Mouse (Mus musculus) MEL (cell line): ENCODE results near the gene Adprm. TPM values are rescaled to one million over a fixed set of nuclear protein-coding genes. Genes with fewer than 3 reads are reported as not detected.

Experiments used
- DNase-seq: peaks from one replicate; pipeline ENCODE4 v3.0.0; 2011; ENCODE audit warnings: low read depth, low spot score
- H3K27ac ChIP-seq: 2 replicates; pipeline ENCODE4 v1.5.1; 2012; ENCODE audit warnings: low read depth, mild to moderate bottlenecking, control low read depth, low read length, moderate library complexity; ENCODE audit not compliant: control insufficient read depth
- H3K27me3 ChIP-seq, 2 experiments: fragments of 150-350 bp in 1 of 2; sonication (generic) in 1 of 2; 2 replicates each; pipeline ENCODE4 v1.6.1; 2012; ENCODE audit warnings: low read length in 2 of 2, mild to moderate bottlenecking in 2 of 2, improper control_type of control experiment in 1 of 2, moderate library complexity in 1 of 2; ENCODE audit not compliant: insufficient read depth in 2 of 2, control insufficient read depth in 1 of 2
- H3K36me3 ChIP-seq, 2 experiments: 2 replicates each; pipeline ENCODE4 v1.6.1; 2012 to 2014; ENCODE audit warnings: low read length in 2 of 2, improper control_type of control experiment in 1 of 2, inconsistent platforms in 1 of 2, mild to moderate bottlenecking in 1 of 2; ENCODE audit not compliant: insufficient read depth in 2 of 2, control insufficient read depth in 1 of 2
- H3K4me1 ChIP-seq, 2 experiments: fragments of 150-350 bp in 1 of 2; sonication (generic) in 1 of 2; 2 replicates each; pipeline ENCODE4 v1.6.1; 2012; ENCODE audit warnings: low read length in 2 of 2, improper control_type of control experiment in 1 of 2, mild to moderate bottlenecking in 1 of 2; ENCODE audit not compliant: insufficient read depth in 2 of 2, control insufficient read depth in 1 of 2
- H3K4me3 ChIP-seq, 2 experiments: fragments of 150-350 bp in 1 of 2; sonication (generic) in 1 of 2; 2 replicates each; pipeline ENCODE4 v1.5.1; 2012; ENCODE audit warnings: low read depth in 2 of 2, low read length in 2 of 2, mild to moderate bottlenecking in 2 of 2, moderate library complexity in 2 of 2, control low read depth in 1 of 2, improper control_type of control experiment in 1 of 2; ENCODE audit not compliant: control insufficient read depth in 1 of 2, insufficient read depth in 1 of 2
- H3K79me2 ChIP-seq: 2 replicates; pipeline ENCODE4 v1.6.1; 2012; ENCODE audit warnings: mild to moderate bottlenecking, low read length, moderate library complexity; ENCODE audit not compliant: control insufficient read depth, poor library complexity, insufficient read depth
- H3K9ac ChIP-seq: 2 replicates; pipeline ENCODE4 v1.6.1; 2012; ENCODE audit warnings: low read depth, mild to moderate bottlenecking, control low read depth, low read length, moderate library complexity; ENCODE audit not compliant: control insufficient read depth, poor library complexity, severe bottlenecking
- H3K9me3 ChIP-seq: fragments of 150-350 bp; sonication (generic); replicated peaks from 2 replicates; pipeline ENCODE4 v1.6.1; 2012; ENCODE audit warnings: mild to moderate bottlenecking, low read length, improper control_type of control experiment, moderate library complexity; ENCODE audit not compliant: insufficient read depth
- BHLHE40 ChIP-seq: IDR thresholded peaks from 2 replicates; pipeline ENCODE4 v1.6.1; 2012; ENCODE audit warnings: low read depth, mild to moderate bottlenecking, inconsistent platforms, low read length, improper control_type of control experiment, borderline replicate concordance
- CHD1 ChIP-seq: IDR thresholded peaks from 2 replicates; pipeline ENCODE4 v1.6.1; 2012; ENCODE audit warnings: low read depth, mild to moderate bottlenecking, inconsistent platforms, low read length, improper control_type of control experiment
- CHD2 ChIP-seq: IDR thresholded peaks from 2 replicates; pipeline ENCODE4 v1.6.1; 2011; ENCODE audit warnings: low read length, improper control_type of control experiment
- CTCF ChIP-seq, 3 experiments: IDR thresholded peaks in 2 of 3; conservative IDR thresholded peaks in 1 of 3; 2 replicates each; pipeline ENCODE4 v1.5.1; 2011 to 2012; ENCODE audit warnings: low read length in 3 of 3, low read depth in 2 of 3, mild to moderate bottlenecking in 2 of 3, improper control_type of control experiment in 1 of 3, inconsistent platforms in 1 of 3, mixed read lengths in 1 of 3, moderate library complexity in 1 of 3; ENCODE audit not compliant: control insufficient read depth in 1 of 3, insufficient read depth in 1 of 3, poor library complexity in 1 of 3, severe bottlenecking in 1 of 3
- E2F4 ChIP-seq: IDR thresholded peaks from 2 replicates; pipeline ENCODE4 v1.6.1; 2011; ENCODE audit warnings: low read depth, low read length, improper control_type of control experiment, borderline replicate concordance
- ELF1 ChIP-seq: IDR thresholded peaks from 2 replicates; pipeline ENCODE4 v1.6.1; 2014; ENCODE audit warnings: low read depth, mild to moderate bottlenecking, inconsistent platforms, low read length, improper control_type of control experiment, moderate library complexity
- EP300 ChIP-seq, 2 experiments: IDR thresholded peaks; 2 replicates each; pipeline ENCODE4 v1.6.1; 2011; ENCODE audit warnings: improper control_type of control experiment in 2 of 2, low read length in 2 of 2, low read depth in 1 of 2, mild to moderate bottlenecking in 1 of 2
- ETS1 ChIP-seq: IDR thresholded peaks from 2 replicates; pipeline ENCODE4 v1.6.1; 2012; ENCODE audit warnings: low read depth, mild to moderate bottlenecking, inconsistent platforms, low read length, improper control_type of control experiment, moderate library complexity
- GABPA ChIP-seq: IDR thresholded peaks from 2 replicates; pipeline ENCODE4 v1.6.1; 2012; ENCODE audit warnings: low read depth, mild to moderate bottlenecking, inconsistent platforms, low read length, improper control_type of control experiment, moderate library complexity
- GATA1 ChIP-seq: IDR thresholded peaks from 2 replicates; pipeline ENCODE4 v1.6.1; 2011; ENCODE audit warnings: low read depth, low read length, improper control_type of control experiment
- HCFC1 ChIP-seq: IDR thresholded peaks from 2 replicates; pipeline ENCODE4 v1.6.1; 2012; ENCODE audit warnings: low read depth, mild to moderate bottlenecking, inconsistent platforms, low read length, improper control_type of control experiment, moderate library complexity
- JUND ChIP-seq: IDR thresholded peaks from 2 replicates; pipeline ENCODE4 v1.6.1; 2011; ENCODE audit warnings: low read depth, mild to moderate bottlenecking, improper control_type of control experiment, low read length
- KAT2A ChIP-seq: conservative IDR thresholded peaks from 2 replicates; pipeline ENCODE4 v1.6.1; 2012; ENCODE audit warnings: low read depth, low read length, improper control_type of control experiment, inconsistent platforms
- MAFK ChIP-seq: IDR thresholded peaks from 2 replicates; pipeline ENCODE4 v1.6.1; 2011; ENCODE audit warnings: low read depth, mild to moderate bottlenecking, low read length, improper control_type of control experiment, borderline replicate concordance
- MAX ChIP-seq: IDR thresholded peaks from 2 replicates; pipeline ENCODE4 v1.6.1; 2011; ENCODE audit warnings: low read length, improper control_type of control experiment
- MAZ ChIP-seq: IDR thresholded peaks from 2 replicates; pipeline ENCODE4 v1.6.1; 2012; ENCODE audit warnings: low read depth, mild to moderate bottlenecking, inconsistent platforms, low read length, improper control_type of control experiment
- MXI1 ChIP-seq: IDR thresholded peaks from 2 replicates; pipeline ENCODE4 v1.6.1; 2011; ENCODE audit warnings: mild to moderate bottlenecking, low read depth, low read length, improper control_type of control experiment
- MYB ChIP-seq: IDR thresholded peaks from 2 replicates; pipeline ENCODE4 v1.6.1; 2011; ENCODE audit warnings: mild to moderate bottlenecking, low read depth, low read length, improper control_type of control experiment
- MYC ChIP-seq: IDR thresholded peaks from 2 replicates; pipeline ENCODE4 v1.6.1; 2011; ENCODE audit warnings: low read depth, mild to moderate bottlenecking, low read length, improper control_type of control experiment, moderate library complexity
- NRF1 ChIP-seq: IDR thresholded peaks from 2 replicates; pipeline ENCODE4 v1.6.1; 2014; ENCODE audit warnings: low read depth, mild to moderate bottlenecking, inconsistent platforms, low read length, improper control_type of control experiment, moderate library complexity; ENCODE audit not compliant: poor library complexity, insufficient read depth, severe bottlenecking
- POLR2A ChIP-seq, 2 experiments: IDR thresholded peaks; 2 replicates each; pipeline ENCODE4 v1.6.1; 2011 to 2012; ENCODE audit warnings: low read length in 2 of 2, mild to moderate bottlenecking in 2 of 2, control low read depth in 1 of 2, improper control_type of control experiment in 1 of 2, low read depth in 1 of 2, moderate library complexity in 1 of 2; ENCODE audit not compliant: control insufficient read depth in 1 of 2, insufficient read depth in 1 of 2, poor library complexity in 1 of 2
- POLR2AphosphoS2 ChIP-seq: IDR thresholded peaks from 2 replicates; pipeline ENCODE4 v1.6.1; 2011; ENCODE audit warnings: low read length, improper control_type of control experiment
- POLR2AphosphoS5 ChIP-seq: IDR thresholded peaks from 2 replicates; pipeline ENCODE4 v1.6.1; 2012; ENCODE audit warnings: low read depth, borderline replicate concordance, mild to moderate bottlenecking, inconsistent platforms, low read length, moderate library complexity, mixed read lengths
- RAD21 ChIP-seq: IDR thresholded peaks from 2 replicates; pipeline ENCODE4 v1.6.1; 2011; ENCODE audit warnings: mild to moderate bottlenecking, low read depth, low read length, improper control_type of control experiment
- RCOR1 ChIP-seq: IDR thresholded peaks from 2 replicates; pipeline ENCODE4 v1.6.1; 2012; ENCODE audit warnings: low read depth, mild to moderate bottlenecking, inconsistent platforms, low read length, improper control_type of control experiment
- SIN3A ChIP-seq: IDR thresholded peaks from 2 replicates; pipeline ENCODE4 v1.6.1; 2012; ENCODE audit warnings: low read length, improper control_type of control experiment, inconsistent platforms
- SMC3 ChIP-seq: IDR thresholded peaks from 2 replicates; pipeline ENCODE4 v1.6.1; 2011; ENCODE audit warnings: low read depth, low read length, improper control_type of control experiment
- TAL1 ChIP-seq: IDR thresholded peaks from 2 replicates; pipeline ENCODE4 v1.6.1; 2012; ENCODE audit warnings: mild to moderate bottlenecking, inconsistent platforms, low read length, moderate library complexity, mixed read lengths
- TBP ChIP-seq: IDR thresholded peaks from 2 replicates; pipeline ENCODE4 v1.8.0; 2011; ENCODE audit warnings: low read depth, low read length, improper control_type of control experiment
- TCF12 ChIP-seq: IDR thresholded peaks from 2 replicates; pipeline ENCODE4 v1.6.1; 2014; ENCODE audit warnings: low read depth, mild to moderate bottlenecking, inconsistent platforms, low read length, improper control_type of control experiment, moderate library complexity
- UBTF ChIP-seq: IDR thresholded peaks from 2 replicates; pipeline ENCODE4 v1.6.1; 2012; ENCODE audit warnings: low read depth, mild to moderate bottlenecking, inconsistent platforms, low read length, improper control_type of control experiment, moderate library complexity, borderline replicate concordance; ENCODE audit not compliant: insufficient read depth
- USF1 ChIP-seq: IDR thresholded peaks from 2 replicates; pipeline ENCODE4 v1.6.1; 2014; ENCODE audit warnings: low read depth, mild to moderate bottlenecking, inconsistent platforms, low read length, improper control_type of control experiment, moderate library complexity
- ZC3H11A ChIP-seq: IDR thresholded peaks from 2 replicates; pipeline ENCODE4 v1.6.1; 2012; ENCODE audit warnings: low read depth, mild to moderate bottlenecking, inconsistent platforms, low read length, improper control_type of control experiment
- ZKSCAN1 ChIP-seq: IDR thresholded peaks from 2 replicates; pipeline ENCODE4 v1.6.1; 2012; ENCODE audit warnings: low read depth, mild to moderate bottlenecking, inconsistent platforms, low read length, improper control_type of control experiment, moderate library complexity
- ZMIZ1 ChIP-seq: IDR thresholded peaks from 2 replicates; pipeline ENCODE4 v1.6.1; 2012; ENCODE audit warnings: low read depth, mild to moderate bottlenecking, inconsistent platforms, low read length, improper control_type of control experiment, moderate library complexity
- ZNF384 ChIP-seq: IDR thresholded peaks from 2 replicates; pipeline ENCODE4 v1.6.1; 2012; ENCODE audit warnings: low read depth, mild to moderate bottlenecking, inconsistent platforms, low read length, improper control_type of control experiment
- polyA plus RNA-seq, 2 experiments: library from polyadenylated mRNA; stranded (reverse) in 1 of 2; unstranded in 1 of 2; fragments of >175 nt in 1 of 2; fragments of >200 nt in 1 of 2; gene quantifications; 2 replicates each; pipeline versions ENCODE4 v1.2.1 to v1.2.4; 2012; ENCODE audit warnings: low replicate concordance in 2 of 2, low read depth in 1 of 2; ENCODE audit not compliant: insufficient read length in 2 of 2, insufficient read depth in 1 of 2, missing spikeins in 1 of 2
- total RNA-seq: library from RNA; depleted of rRNA; stranded (reverse); fragments of 300-350 nt; gene quantifications from 2 replicates; pipeline ENCODE4 v1.2.3, GENCODE M21; 2012; rRNA removed

Adprm gene
- total RNA-seq (23.0 and 27.8 TPM in 2 replicates), polyA plus RNA-seq (100 to 1,000 TPM in 1 of 2 experiments, 10 to 100 TPM in 1; 19.7 to 531 TPM)

GRCm38 (mm10) chr11:67052321-67052952, at the start of gene Adprm, which contains the start of gene Sco1:
Gene Adprm (minus strand): TSS chr11:67052594.
Gene Sco1 (plus strand): TSS chr11:67052670.
- peaks cover 28% of the 10 kb centered on the region for H3K79me2 ChIP-seq
- H3K9me3 ChIP-seq = no peaks in the 10 kb centered on the region
- H3K4me1 ChIP-seq = peaks cover 4% of the 10 kb centered on the region in 2 experiments; a peak in 3 of 4 replicates
- peak within 1 kb of the TSS; percentile 91 to 97 for H3K4me3 ChIP-seq
- H3K27ac ChIP-seq = peak within 1 kb of the TSS; percentile 37
- peaks cover 14 to 15% of the 10 kb centered on the region in 2 experiments for H3K36me3 ChIP-seq
- H3K27me3 ChIP-seq = no peaks in the 10 kb centered on the region
- H3K9ac ChIP-seq = peak within 1 kb of the TSS; percentile 88
- peak; percentile 96 for DNase-seq
- TF ChIP-seq CHD2 (no peak), TAL1 (no peak), TBP (peak; percentile 79), ETS1 (peak; percentile 46; the same call in 1 of the 2 replicates), ELF1 (peak; percentile 92), POLR2A (IDR thresholded peaks at IDR 0.05; ENCODE audit: control insufficient read depth in 1 of 2, insufficient read depth in 1 of 2, low read depth in 1 of 2, low read length in 2 of 2, poor library complexity in 1 of 2) (peak; percentile 96 to 97), MYB (no peak), USF1 (no peak), GABPA (0 out of 2 replicates have a peak, but pooled peaks have one; percentile 66), RAD21 (no peak), RCOR1 (0 out of 2 replicates have a peak, but pooled peaks have one; percentile 25), ZKSCAN1 (no peak), ZC3H11A (no peak), SMC3 (no peak), POLR2AphosphoS2 (peak; percentile 97), NRF1 (no peak), JUND (no peak), EP300 (IDR thresholded peaks at IDR 0.05; ENCODE audit: low read depth in 1 of 2, low read length in 2 of 2) (no peak; a peak in 1 of 4 replicates), MXI1 (peak; percentile 94), SIN3A (peak; percentile 95), ZMIZ1 (peak; percentile 89), HCFC1 (peak; percentile 94), MAFK (no peak), UBTF (no peak), GATA1 (no peak), CTCF (IDR thresholded peaks at IDR 0.05 in 2 of 3, conservative IDR thresholded peaks at IDR 0.05 in 1 of 3; ENCODE audit: control insufficient read depth in 1 of 3, insufficient read depth in 1 of 3, low read depth in 2 of 3, low read length in 3 of 3, poor library complexity in 1 of 3, severe bottlenecking in 1 of 3) (peak in 1 of 3 experiments; percentile 4; a peak in 1 of 6 replicates), KAT2A (no peak; the same call in 1 of the 2 replicates), MYC (peak; percentile 61; the same call in 1 of the 2 replicates), TCF12 (peak; percentile 79), ZNF384 (no peak), E2F4 (no peak), MAZ (no peak), POLR2AphosphoS5 (no peak), CHD1 (peak; percentile 50; the same call in 1 of the 2 replicates), BHLHE40 (no peak), MAX (peak; percentile 71)
